Mouse (Mus musculus) G1E (cell line): ENCODE results near the gene Gnpat.

ENCODE experiments used
- CTCF ChIP-seq: IDR thresholded peaks from 2 replicates; pipeline ENCODE4 v1.5.1; 2012; ENCODE audit warnings: low read depth, low read length, inconsistent platforms, mixed read lengths
- GATA1 ChIP-seq: IDR thresholded peaks from 2 replicates; pipeline ENCODE4 v1.6.1; 2012; ENCODE audit warnings: borderline replicate concordance, low read length, inconsistent platforms, mixed read lengths

GRCm38 (mm10) chr8:124930649-124931048 lies 67.8 kb downstream of the Gnpat start:
- no peak for TF ChIP-seq CTCF
- no peak for TF ChIP-seq GATA1
